Mouse (Mus musculus) liver, postnatal 0 days (tissue): ENCODE measurements at regions not wholly inside any gene's neighbourhood (a gene's known extent, or its start where the extent isn't known, plus 50 kb on each side); places are given as distances from the start of the nearest gene placed in this dataset.

Source experiments
- ATAC-seq: fragments of 200-750 bp; cut with Nextera tagmentation; 2 replicates; pipeline ENCODE4 v1.8.0; 2017; ENCODE audit warnings: mild to moderate bottlenecking, moderate library complexity
- DNase-seq: peaks from one replicate; pipeline ENCODE4 v3.0.0-alpha.2; 2016
- H3K27ac ChIP-seq: fragments of 300-500 bp; sonication (generic); 2 replicates; pipeline ENCODE4 v1.5.1; 2014; ENCODE audit warnings: antibody characterized with exemption, moderate library complexity, mild to moderate bottlenecking, low read depth
- H3K27me3 ChIP-seq: fragments of 300-500 bp; sonication (generic); 2 replicates; pipeline ENCODE4 v1.6.1; 2014; ENCODE audit warnings: low read length, control low read depth, mixed read lengths; ENCODE audit not compliant: insufficient read depth
- H3K36me3 ChIP-seq: fragments of 300-500 bp; sonication (generic); replicated peaks from 2 replicates; pipeline ENCODE4 v1.6.1; 2014; ENCODE audit warnings: mild to moderate bottlenecking, control low read depth, low read length, moderate library complexity, mixed read lengths; ENCODE audit not compliant: insufficient read depth
- H3K4me1 ChIP-seq: fragments of 300-500 bp; sonication (generic); 2 replicates; pipeline ENCODE4 v1.6.1; 2014; ENCODE audit warnings: antibody characterized with exemption, mild to moderate bottlenecking, control low read depth; ENCODE audit not compliant: insufficient read depth
- H3K4me2 ChIP-seq: fragments of 300-500 bp; sonication (generic); 2 replicates; pipeline ENCODE4 v1.6.1; 2014; ENCODE audit warnings: low read depth, mild to moderate bottlenecking, low read length, moderate library complexity, mixed read lengths
- H3K4me3 ChIP-seq: fragments of 300-500 bp; sonication (generic); 2 replicates; pipeline ENCODE4 v1.5.1; 2014; ENCODE audit warnings: low read depth, low read length
- H3K9ac ChIP-seq: fragments of 300-500 bp; sonication (generic); replicated peaks from 2 replicates; pipeline ENCODE4 v1.6.1; 2014; ENCODE audit warnings: mild to moderate bottlenecking, moderate library complexity
- H3K9me3 ChIP-seq: fragments of 300-500 bp; sonication (generic); 2 replicates; pipeline ENCODE4 v1.6.1; 2016; ENCODE audit warnings: mild to moderate bottlenecking, control low read depth, low read length, mixed read lengths
- CTCF ChIP-seq: sonication (generic); IDR thresholded peaks from 2 replicates; pipeline ENCODE4 v1.5.1; 2016; ENCODE audit warnings: antibody characterized with exemption, low read depth
- EP300 ChIP-seq: IDR thresholded peaks from 2 replicates; pipeline ENCODE4 v1.6.1; 2016; ENCODE audit warnings: antibody characterized with exemption, low read depth, mild to moderate bottlenecking
- WGBS: fragments of 180-500 bp; shearing (Covaris S2); extraction: QIAGEN DNeasy Blood & Tissue Kit; methylation state at CpG from one replicate; pipeline ENCODE4 v1.1.7; 2014; ENCODE audit not compliant: insufficient replicate concordance; 5-methylcytosine and 5-hydroxymethylcytosine counted together

- no peak overlapping the region for H3K4me2 ChIP-seq
- DNase-seq = no peak
- TF ChIP-seq CTCF (no peak), EP300 (no peak)
- no peaks in the 10 kb centered on the region for H3K27me3 ChIP-seq
- H3K9me3 ChIP-seq = no peaks in the 10 kb centered on the region
- no peak overlapping the region for H3K9ac ChIP-seq
- no peaks in the 10 kb centered on the region for H3K36me3 ChIP-seq
- 66% methylated on average over 26 of the region's 26 CpGs for WGBS
- peaks cover 23% of the 10 kb centered on the region for H3K4me1 ChIP-seq
- H3K27ac ChIP-seq = 0 out of 2 replicates have a peak overlapping the region, but pooled peaks have one; percentile 0
- no peak overlapping the region for H3K4me3 ChIP-seq
- no peak for ATAC-seq
Measured at GRCm38 (mm10) chr2:167831076-167832039, 100.5 kb upstream of the Ptpn1 start.

DNA sequence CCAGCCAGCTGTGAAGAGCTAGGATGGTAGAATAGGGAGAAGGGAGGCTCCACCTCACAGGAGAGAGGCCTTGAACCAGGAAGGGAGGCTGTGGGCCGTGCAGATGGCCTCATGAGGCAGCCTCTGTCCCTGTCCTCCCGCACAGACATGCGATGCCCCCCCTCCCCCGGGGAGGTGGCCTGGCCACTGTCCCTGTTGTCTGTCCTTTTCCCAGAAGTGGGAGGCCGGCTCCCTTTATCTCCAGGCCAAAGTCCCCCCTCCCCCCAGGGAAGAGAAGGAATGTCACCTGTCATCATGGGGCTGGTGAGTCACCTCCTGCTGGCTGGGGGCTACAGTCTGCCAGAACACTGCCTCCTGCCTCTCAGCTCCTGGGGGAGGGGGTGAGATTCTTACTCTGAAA, 103.6 kb upstream of the Ptpn1 start:
- ATAC-seq (peak; percentile 85), DNase-seq (peak; percentile 85)
- H3K36me3 ChIP-seq = no peaks in the 10 kb centered on the region
- H3K4me2 ChIP-seq = no peak overlapping the region
- no peaks in the 10 kb centered on the region for H3K9me3 ChIP-seq
- peaks cover 15% of the 10 kb centered on the region for H3K4me1 ChIP-seq
- no peak overlapping the region for H3K9ac ChIP-seq
- H3K27ac ChIP-seq = peak overlapping the region; percentile 80
- WGBS = 42% methylated on average over 2 of the region's 5 CpGs
- H3K27me3 ChIP-seq = no peaks in the 10 kb centered on the region
- peak; percentile 94 for TF ChIP-seq EP300
- no peak for TF ChIP-seq CTCF
- no peak overlapping the region for H3K4me3 ChIP-seq

DNA sequence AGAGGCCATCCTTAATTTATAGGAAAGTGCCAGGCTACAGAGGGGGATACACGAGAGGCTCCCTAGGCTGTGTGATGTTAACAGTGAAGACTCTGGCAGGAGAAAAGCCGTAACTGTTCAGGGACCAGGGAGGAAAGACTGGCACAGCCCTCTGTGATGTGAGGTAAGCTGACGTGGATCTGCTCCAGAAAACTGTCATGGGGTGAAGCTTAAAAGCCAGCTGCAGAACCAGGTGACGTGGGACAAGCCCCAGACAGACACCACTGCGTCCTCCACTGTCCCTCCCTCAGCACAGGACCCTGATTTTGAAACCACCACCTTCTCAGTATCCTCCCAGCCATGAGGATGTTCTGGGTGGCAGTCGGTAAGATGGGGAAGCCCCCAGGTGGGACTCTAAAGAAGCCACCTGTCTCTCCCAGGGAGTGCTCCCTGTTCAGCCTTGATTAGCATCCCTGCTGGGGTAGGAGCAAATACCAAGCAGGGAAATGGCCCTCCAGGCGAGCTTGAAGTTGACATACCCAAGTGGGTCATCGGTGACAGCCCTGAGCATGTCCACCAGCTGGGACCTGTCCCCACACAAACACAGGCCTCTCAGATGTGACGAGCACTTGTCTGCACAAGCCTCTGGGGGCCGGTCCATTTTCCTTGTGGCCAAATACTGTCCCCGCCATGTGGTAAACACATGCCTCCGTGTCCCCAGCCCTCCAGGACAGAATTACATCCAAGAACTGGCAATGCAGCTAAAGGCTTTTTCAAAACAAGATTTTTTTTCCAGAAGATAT, 104.7 kb upstream of the Ptpn1 start:
- H3K4me3 ChIP-seq = no peak overlapping the region
- H3K9me3 ChIP-seq = no peaks in the 10 kb centered on the region
- H3K27ac ChIP-seq = peak overlapping the region; percentile 80; the same call in 1 of the 2 replicates
- no peaks in the 10 kb centered on the region for H3K36me3 ChIP-seq
- no peaks in the 10 kb centered on the region for H3K27me3 ChIP-seq
- no peak overlapping the region for H3K9ac ChIP-seq
- ATAC-seq (no peak), DNase-seq (no peak)
- 69% methylated on average over 12 of the region's 12 CpGs for WGBS
- TF ChIP-seq CTCF = no peak
- TF ChIP-seq EP300 = no peak
- no peak overlapping the region for H3K4me2 ChIP-seq
- H3K4me1 ChIP-seq = peaks cover 11% of the 10 kb centered on the region

- Histone ChIP-seq H3K9ac (no peak overlapping the region), H3K4me3 (no peak overlapping the region), H3K27ac (peak overlapping the region; percentile 76), H3K27me3 (no peaks in the 10 kb centered on the region), H3K36me3 (no peaks in the 10 kb centered on the region), H3K9me3 (no peaks in the 10 kb centered on the region), H3K4me1 (peaks cover 7% of the 10 kb centered on the region), H3K4me2 (no peak overlapping the region)
- TF ChIP-seq EP300 (peak; percentile 83), CTCF (peak; percentile 24)
- DNase-seq (peak; percentile 77), ATAC-seq (peak; percentile 73)
- WGBS = 29% methylated on average over 9 of the region's 9 CpGs
Measured at GRCm38 (mm10) chr2:167823513-167823912, 108.3 kb upstream of the Ptpn1 start.

- Histone ChIP-seq H3K4me1 (peaks cover 5% of the 10 kb centered on the region), H3K27ac (peak overlapping the region; percentile 76), H3K27me3 (no peaks in the 10 kb centered on the region), H3K9me3 (no peaks in the 10 kb centered on the region), H3K9ac (no peak overlapping the region), H3K4me2 (no peak overlapping the region), H3K4me3 (no peak overlapping the region), H3K36me3 (no peaks in the 10 kb centered on the region)
- TF ChIP-seq CTCF (no peak), EP300 (no peak)
- no peak for DNase-seq
- WGBS = 75% methylated on average over 3 of the region's 3 CpGs
- peak; percentile 51 for ATAC-seq
Measured at GRCm38 (mm10) chr2:167823044-167823443, 108.8 kb upstream of the Ptpn1 start.

GRCm38 (mm10) chr2:167821186-167821585, 110.7 kb upstream of the Ptpn1 start:
- H3K4me1 ChIP-seq = peaks cover 4% of the 10 kb centered on the region
- TF ChIP-seq CTCF (no peak), EP300 (no peak)
- H3K36me3 ChIP-seq = no peaks in the 10 kb centered on the region
- DNase-seq = no peak
- H3K9ac ChIP-seq = no peak overlapping the region
- H3K27ac ChIP-seq = no peak overlapping the region
- H3K4me2 ChIP-seq = no peak overlapping the region
- no peaks in the 10 kb centered on the region for H3K9me3 ChIP-seq
- H3K4me3 ChIP-seq = no peak overlapping the region
- no peak for ATAC-seq
- WGBS = 70% methylated on average over 6 of the region's 6 CpGs
- no peaks in the 10 kb centered on the region for H3K27me3 ChIP-seq
